Mouse (Mus musculus) gonadal fat pad, adult 2 months (tissue): ENCODE measurements around the gene Rasl11a. TPM values are rescaled to one million over a fixed set of nuclear protein-coding genes. Genes with fewer than 3 reads are reported as not detected.

Experiments used
- DNase-seq: peaks from one replicate; pipeline ENCODE4 v3.0.0-alpha.2; 2012; ENCODE audit warnings: low read depth
- polyA plus RNA-seq: library from polyadenylated mRNA; depleted of rRNA; stranded (reverse); fragments of >200 nt; gene quantifications from 2 replicates; pipeline ENCODE4 v1.2.3, GENCODE M21; 2012; rRNA removed

Gene Rasl11a
- 9.1 and 12.4 TPM in 2 replicates for polyA plus RNA-seq

DNA sequence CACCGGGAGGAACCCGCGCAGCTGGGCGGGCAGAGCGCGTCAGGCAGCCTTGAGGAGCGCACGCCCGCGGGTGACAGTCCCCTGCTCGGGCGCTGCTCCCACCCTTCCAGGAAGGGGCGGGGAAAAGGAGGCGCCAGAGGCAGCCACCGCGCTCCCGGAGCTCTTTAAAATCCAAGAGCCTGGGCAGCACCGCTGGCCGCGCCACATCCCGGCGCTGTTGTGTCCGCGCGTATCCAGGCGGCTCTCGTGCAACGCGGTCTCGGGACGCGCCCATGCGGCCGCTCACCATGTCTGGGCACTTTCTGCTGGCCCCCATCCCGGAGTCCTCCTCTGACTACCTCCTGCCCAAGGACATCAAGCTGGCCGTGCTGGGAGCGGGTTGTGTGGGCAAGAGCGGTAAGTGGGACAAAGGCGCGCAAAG, at the start of gene Rasl11a:
Rasl11a (plus strand) TSS at position 127 of the 421 bp plus-strand sequence.
- no peak for DNase-seq

DNA sequence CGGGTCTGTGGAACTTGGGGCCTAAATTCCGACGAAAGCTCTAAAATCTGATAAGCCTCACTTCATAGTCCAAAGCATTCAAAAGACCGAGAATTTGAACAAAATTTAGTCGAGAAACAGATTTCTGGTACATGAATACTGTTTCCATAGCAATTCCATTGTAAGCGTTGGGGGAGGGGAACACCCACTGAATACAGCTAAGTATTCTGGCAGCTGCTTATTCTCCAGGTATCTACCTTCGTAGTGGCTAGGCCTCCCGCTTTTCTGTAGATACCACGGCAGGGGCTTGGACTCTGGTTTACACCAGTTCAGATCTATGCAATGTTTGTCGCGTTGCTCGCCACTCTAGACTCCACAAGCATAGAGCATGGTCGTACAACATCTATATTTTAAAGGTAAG, 49.1 kb upstream of the Rasl11a start:
- no peak for DNase-seq

DNA sequence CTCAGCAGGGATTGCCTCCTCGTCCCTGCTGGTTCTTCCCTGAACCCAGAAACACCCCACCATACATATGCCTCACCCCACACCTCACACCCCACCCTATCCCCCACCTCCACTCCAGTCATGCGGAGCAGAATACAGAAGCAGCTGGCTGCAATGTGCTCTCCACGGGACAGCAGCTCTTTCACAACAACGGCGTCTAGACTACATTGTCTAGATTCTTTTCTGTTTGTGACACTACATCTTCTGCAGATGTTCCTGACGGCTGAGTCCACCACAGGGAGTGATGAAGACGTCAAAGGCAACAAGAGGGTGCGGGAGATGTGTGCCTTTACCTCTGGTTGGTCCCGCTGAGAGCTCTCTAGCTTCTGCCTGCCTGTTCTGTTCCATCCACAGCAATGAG, 46.8 kb upstream of the Rasl11a start:
- DNase-seq, result no peak

DNA sequence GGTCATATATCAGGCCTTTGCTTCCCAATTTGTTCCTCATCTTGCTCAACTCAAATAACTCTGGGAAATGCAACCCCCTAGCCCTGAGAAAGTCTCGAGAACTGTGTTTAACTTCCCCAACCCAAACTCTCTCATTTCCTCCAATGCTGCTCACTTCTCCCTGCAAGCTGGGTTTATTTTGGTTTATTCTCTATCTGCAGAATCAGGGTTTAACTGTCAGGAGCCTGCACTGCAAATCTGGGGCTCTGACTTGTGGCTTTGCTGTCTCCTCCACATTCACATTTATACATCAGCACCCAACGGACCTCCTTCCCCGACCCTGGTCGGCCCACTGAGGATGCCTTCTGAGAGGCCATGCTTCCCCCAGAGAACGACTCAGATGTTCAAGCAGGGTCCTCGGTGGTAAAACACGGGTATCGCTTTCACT, 38.9 kb upstream of the Rasl11a start:
- DNase-seq, result no peak

DNA sequence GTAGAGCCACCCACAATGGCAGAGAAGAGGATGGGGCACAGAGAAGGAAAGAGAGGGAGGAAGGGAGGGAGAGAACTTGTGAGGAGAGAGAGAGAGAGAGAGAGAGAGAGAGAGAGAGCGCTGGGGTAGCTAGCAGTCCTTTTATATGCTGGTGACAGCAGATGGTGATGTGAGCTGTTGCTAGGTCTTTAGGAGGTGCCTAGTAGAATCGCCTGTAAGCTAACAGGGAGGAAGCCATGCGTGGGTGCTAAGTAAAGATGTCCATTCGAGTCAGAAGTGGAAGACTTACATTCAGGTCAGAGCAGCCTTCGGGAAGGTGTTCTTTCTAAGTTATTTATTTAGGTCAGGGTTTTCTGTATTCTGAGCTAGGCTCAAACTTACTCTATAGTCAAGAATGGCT, 34.9 kb upstream of the Rasl11a start:
- no peak for DNase-seq

DNA sequence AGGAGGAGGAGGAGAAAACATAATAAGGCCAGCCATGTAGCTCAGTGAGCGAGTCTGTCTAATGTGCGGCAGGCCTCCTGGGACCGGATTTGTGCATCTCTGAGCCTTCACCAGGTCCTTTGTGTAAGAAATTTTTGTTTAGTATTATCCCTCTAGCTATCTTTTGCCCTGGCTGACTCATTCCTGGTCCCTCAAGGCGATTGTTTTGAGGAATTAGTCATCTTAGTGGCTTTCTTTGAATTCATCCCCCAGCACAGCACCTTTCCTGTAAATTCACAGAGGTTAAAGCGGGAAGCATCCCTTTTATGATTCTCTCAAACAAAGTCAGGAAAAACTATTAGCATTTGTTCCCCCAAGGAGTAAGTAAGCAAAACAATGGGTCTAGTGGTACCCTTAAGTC, 32.0 kb upstream of the Rasl11a start:
- DNase-seq, result no peak

- DNase-seq, result no peak
These were observed 31.4 kb upstream of the Rasl11a start for GRCm38 (mm10) chr5:146813421-146813820.

- DNase-seq, result no peak
These were observed 29.5 kb upstream of the Rasl11a start for GRCm38 (mm10) chr5:146815394-146815793.

DNA sequence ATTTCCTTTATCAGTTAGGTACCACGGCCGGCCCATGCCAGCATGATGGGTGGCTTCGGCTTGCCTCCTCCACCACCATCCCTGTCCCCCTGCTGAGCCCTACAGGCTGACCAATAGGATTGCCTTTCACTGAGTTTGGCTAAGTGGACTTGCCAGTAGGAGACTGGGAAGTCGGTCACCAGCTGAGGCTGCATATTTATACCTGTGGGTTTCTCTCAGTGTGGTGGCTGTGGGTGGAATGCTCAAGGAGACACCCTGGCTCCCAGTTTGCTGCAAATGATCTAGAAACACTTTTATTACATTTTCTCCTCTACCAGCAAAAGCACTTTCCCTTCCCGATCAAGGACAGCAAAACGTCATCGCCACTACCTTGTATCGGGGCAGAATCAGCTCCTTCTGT, 27.3 kb upstream of the Rasl11a start:
- no peak for DNase-seq

- no peak for DNase-seq
These were observed 25.8 kb upstream of the Rasl11a start for GRCm38 (mm10) chr5:146818906-146819623.

- DNase-seq, result no peak
These were observed 21.9 kb upstream of the Rasl11a start for GRCm38 (mm10) chr5:146823005-146823404.

DNA sequence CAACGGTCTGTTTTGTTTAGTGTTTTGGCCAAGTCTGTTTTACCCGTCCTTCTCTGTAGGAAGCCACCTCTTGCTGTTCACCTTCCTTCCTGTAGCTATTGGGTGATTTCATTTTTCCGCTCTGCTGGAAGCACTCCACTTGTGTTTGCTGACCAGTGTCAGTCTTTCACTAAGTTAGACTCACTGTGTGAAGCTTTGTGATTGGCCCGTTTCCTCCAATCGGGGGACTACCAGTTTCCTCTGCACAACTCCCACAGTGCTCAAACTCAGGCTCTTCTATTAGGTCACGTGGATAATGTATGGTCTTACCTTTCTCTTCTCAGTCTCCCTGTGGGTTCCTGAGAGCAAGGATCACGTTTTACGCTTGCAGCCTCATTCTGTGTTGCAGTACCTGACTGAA, 15.3 kb upstream of the Rasl11a start:
- no peak for DNase-seq

GRCm38 (mm10) chr5:146832435-146832768, 12.5 kb upstream of the Rasl11a start:
- DNase-seq, result no peak

- DNase-seq, result peak; percentile 68
These were observed 12.0 kb upstream of the Rasl11a start, which contains the start of gene Rpl21 for GRCm38 (mm10) chr5:146832769-146833448. Gene Rpl21 (plus strand): TSS chr5:146832890.

GRCm38 (mm10) chr5:146833673-146834201, 11.1 kb upstream of the Rasl11a start:
- DNase-seq, result no peak

DNA sequence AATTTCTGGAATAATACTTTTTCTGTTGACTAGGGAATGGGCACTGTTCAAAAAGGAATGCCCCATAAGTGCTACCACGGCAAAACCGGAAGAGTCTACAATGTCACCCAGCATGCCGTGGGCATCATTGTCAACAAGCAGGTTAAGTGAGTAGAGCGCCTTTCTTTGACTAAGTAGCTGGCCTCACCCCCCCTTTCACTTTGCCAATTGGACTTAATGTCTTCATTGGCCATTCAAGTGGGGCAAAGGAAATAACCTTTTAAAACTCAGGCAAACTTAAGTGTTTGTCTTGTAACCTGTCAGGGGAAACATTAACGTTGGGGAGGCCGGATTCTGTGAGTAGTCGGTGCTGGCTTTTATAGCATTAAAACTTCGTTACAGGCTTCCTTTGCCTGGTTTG, 9.9 kb upstream of the Rasl11a start:
- DNase-seq, result no peak

DNA sequence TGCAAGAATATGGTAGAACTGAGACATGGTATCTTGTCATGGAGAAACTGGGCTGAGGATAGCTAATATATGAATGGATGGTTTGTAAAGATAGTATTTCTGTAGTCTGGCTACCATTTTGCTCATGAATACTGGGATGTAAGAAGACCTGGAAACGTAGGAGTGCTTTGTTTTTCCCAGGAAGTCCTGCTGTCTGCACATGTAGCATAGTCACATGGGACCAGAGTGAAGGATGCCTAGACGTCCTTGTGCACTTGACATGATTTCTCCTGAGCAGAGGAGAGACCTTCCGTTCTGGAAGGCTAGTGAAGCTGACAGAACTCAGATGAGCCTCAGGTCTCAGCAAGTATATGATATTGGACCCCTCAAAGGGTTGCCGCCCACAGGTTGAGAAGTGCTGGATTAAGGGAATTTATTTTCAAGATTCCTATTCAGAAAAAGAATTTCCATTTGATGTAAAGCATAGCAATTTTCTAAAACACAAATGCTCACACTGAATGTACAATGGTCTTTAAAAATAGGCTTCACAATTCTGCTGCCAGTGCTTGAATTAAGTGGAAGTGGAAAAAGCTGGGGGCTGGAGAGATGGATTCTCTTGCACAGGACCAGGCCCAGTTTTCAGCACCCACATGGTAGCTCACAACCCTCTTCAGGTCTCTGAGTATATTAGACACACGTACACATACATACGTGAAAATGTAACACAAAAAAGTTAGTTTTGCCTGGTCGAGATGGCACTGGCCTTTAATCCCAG, 6.7 kb upstream of the Rasl11a start:
- no peak for DNase-seq

DNA sequence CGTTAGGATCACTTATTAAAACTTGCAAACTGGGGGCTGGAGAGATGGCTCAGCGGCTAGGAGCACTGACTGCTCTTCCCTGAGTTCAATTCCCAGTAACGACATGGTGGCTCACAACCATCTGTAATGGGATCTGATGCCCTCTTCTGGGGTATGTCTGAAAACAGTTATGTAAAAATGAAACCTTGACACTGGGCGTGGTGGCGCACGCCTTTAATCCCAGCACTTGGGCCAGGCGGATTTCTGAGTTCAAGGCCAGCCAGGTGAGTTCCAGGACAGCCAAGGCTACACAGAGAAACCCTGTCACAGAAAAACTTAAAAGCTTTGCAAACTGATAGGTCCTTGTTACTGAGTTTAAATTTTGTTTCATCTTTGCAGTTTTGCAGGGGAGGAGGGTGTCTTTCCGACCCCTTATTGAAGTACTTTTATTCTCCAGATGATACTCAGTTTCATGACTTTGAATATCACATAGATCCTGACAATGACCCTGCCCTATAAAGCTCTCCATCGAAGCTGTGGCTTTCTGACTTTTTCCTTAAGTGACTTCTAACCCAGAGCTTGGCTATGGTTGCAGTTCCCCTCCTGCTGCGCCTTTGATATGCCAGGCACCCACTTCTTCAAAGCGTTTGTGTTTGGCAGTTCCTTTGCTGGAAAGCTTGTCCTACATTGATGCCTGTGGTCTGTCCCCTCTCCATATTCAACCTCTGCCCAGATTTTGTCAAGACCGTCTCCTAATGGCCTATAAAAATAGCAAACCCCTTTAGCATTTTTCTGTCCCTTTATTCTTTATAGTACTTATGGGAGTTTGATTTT, 5.8 kb upstream of the Rasl11a start:
- no peak for DNase-seq

DNA sequence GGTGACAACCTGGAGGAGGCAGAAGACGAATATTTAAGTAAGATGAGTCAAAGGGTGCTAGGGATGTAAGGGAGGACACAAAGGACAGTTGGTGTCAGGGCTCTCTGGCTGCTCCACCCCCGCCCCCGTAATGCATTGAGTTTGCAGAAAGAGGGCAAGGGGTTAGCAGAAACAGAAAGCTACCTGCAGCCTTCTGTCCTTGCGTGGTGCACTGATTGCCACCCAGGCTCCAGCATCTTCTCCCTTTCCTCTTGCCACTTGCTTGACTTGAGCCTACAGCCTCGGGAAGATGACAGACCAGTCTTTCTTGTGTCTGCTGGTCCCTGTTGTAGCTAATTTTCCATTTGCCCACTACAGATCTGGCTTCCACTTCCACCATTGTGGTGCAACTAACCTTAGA, 5.1 kb upstream of the Rasl11a start:
- no peak for DNase-seq

DNA sequence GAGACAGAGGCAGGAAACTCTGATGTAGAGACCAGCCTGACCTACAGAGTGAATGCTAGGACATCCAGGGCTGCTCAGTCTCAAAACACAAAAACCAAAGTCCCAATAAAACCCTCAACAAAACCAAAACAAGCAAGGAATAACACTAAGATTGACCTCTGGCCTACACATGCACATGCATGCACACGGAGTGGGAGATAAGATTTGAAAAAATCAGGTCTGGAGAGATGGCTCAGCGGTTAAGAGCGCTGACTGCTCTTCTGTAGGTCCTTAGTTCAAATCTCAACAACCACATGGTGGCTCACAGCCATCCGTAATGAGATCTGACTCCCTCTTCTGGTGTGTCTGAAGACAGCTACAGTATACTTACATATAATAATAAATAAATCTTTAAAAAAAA, 4.4 kb upstream of the Rasl11a start:
- DNase-seq, result no peak

DNA sequence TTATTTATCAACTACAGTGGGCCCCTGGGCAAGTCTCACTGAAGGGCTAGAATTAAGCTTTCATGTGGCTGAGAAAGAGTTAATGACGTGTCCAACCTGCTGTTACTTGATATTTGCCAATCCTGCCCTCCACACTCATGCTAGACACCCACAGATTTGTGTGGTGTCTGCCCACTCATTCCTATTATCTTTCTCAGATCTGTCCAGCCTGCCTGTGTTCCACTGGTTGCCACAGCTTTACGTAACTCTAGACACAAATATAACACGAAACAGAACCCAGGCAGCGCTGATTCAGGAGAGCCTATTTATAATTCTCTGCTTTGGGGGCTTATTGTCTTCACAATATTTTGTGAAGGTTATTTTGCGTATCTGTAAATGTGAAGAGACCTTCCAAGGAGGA, 3.6 kb upstream of the Rasl11a start:
- peak; percentile 41 for DNase-seq

DNA sequence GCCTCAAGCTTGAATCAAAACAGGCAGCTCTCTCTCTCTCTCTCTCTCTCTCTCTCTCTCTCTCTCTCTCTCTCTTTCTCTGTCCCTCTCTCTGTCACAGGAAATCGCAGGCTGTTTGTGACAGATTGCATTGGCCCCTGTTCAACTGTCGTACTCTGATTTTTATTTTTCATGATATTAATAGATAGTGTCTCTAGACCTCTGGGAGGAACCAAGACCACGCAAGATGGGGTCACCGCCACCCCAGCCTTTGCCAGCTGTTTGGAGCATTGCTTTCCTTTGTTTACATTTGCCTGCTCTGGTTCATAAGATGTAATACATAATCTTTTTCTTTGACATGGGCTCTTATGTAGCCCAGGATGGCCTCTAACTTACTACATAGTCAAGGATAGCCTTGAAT, 2.9 kb upstream of the Rasl11a start:
- DNase-seq, result no peak
